Mouse (Mus musculus) lung, adult 2 months (tissue): ENCODE measurements around the gene Pprc1. TPM values are rescaled to one million over a fixed set of nuclear protein-coding genes. Genes with fewer than 3 reads are reported as not detected.
A peak's percentile ranks its signal among the peaks of the same experiment; 100 is the strongest.

ENCODE experiments used
- DNase-seq: peaks from one replicate; pipeline ENCODE4 v3.0.0; 2022
- H3K4me1 ChIP-seq: fragments of 200-500 bp; 2 replicates; pipeline ENCODE4 v1.6.1; 2011; ENCODE audit warnings: low read length; ENCODE audit not compliant: control insufficient read depth, insufficient read depth
- H3K4me3 ChIP-seq: fragments of 200-500 bp; replicated peaks from 2 replicates; pipeline ENCODE3; 2011; ENCODE audit warnings: low read depth, mild to moderate bottlenecking, control low read depth, low read length; ENCODE audit errors: extremely low read depth
- CTCF ChIP-seq: fragments of 200-500 bp; IDR thresholded peaks from 2 replicates; pipeline ENCODE4 v1.5.1; 2011; ENCODE audit warnings: mild to moderate bottlenecking, low read length, control low read depth; ENCODE audit not compliant: insufficient read depth
- POLR2A ChIP-seq: fragments of 200-500 bp; IDR thresholded peaks from 2 replicates; pipeline ENCODE4 v1.6.1; 2011; ENCODE audit warnings: low read depth, mild to moderate bottlenecking, control low read depth, low read length, borderline replicate concordance; ENCODE audit errors: extremely low read depth
- WGBS: fragments of 180-500 bp; shearing (Covaris S2); methylation state at CpG from one replicate; pipeline ENCODE4 v1.1.7; 2018; 5-methylcytosine and 5-hydroxymethylcytosine counted together
- polyA plus RNA-seq: library from polyadenylated mRNA; depleted of rRNA; stranded (reverse); fragments of >200 nt; gene quantifications from 2 replicates; pipeline ENCODE4 v1.2.3, GENCODE M21; 2012

Gene Pprc1
- polyA plus RNA-seq, 1 experiment = 19.3 TPM

- WGBS = 78% methylated on average over 2 of the region's 2 CpGs
- Histone ChIP-seq H3K4me3 (no peak overlapping the region), H3K4me1 (peaks cover 14% of the 10 kb centered on the region)
- no peak for TF ChIP-seq CTCF
- TF ChIP-seq POLR2A = no peak
- no peak for DNase-seq
Measured at GRCm38 (mm10) chr19:46047426-46047825, 2.7 kb downstream of the Pprc1 start.

DNA sequence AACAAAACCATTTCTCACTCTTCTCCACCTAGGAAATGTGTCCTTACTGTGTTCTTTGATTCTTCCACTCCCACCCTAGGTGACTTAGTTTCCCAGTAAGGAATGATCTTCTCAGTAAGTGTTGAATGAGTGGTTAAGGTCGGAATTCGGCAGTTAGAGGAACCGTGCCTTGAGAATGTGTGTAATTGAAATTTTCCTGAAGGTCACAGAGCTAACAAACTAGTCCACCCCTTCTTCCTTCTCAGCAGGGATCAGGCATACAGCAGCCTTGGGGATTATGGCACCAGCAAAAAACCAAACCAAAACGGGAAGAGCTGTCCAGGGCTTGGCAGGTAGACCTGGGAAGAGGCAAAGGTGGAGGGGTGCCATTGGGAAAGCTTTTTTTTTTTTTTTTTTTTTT, 4.4 kb downstream of the Pprc1 start:
- no peak for DNase-seq
- 63% methylated on average over 4 of the region's 4 CpGs for WGBS
- H3K4me3 ChIP-seq = no peak overlapping the region
- H3K4me1 ChIP-seq = no peaks in the 10 kb centered on the region
- no peak for TF ChIP-seq CTCF
- no peak for TF ChIP-seq POLR2A

- Histone ChIP-seq H3K4me3 (no peak overlapping the region), H3K4me1 (no peaks in the 10 kb centered on the region)
- TF ChIP-seq POLR2A = no peak
- 45% methylated on average over 2 of the region's 2 CpGs for WGBS
- DNase-seq = no peak
Measured at GRCm38 (mm10) chr19:46050462-46050861, 5.8 kb downstream of the Pprc1 start.

DNA sequence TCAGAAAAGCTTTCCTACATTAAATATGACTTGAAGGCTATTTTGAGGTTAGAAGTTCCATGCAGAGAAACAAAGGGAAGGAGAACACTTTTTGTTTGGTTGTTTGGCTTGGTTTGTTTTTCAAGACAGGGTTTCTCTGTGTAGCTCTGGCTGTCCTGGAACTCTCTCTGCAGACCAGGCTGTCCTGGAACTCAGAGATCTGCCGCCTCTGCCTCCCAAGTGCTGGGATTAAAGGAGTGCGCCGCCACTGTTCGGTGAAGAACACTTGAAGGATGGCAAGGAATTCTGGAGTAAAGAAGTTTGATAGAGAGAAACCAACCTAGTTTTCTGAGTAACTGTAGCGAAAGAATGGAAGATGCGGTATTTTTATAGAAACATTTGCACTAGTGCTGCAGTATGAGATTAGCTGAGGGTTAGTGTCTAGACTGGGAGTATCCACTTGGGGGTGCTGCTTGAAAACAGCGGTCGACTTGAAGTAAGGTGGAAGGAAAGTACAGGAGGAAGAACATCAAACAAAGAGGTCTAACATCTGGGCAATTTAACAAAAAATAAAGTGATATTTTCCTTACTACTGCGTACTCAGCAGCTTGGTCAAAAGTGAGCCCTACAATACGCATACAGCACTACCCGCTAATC, 11.2 kb downstream of the Pprc1 start:
- Histone ChIP-seq H3K4me3 (peak overlapping the region; percentile 69), H3K4me1 (peaks cover 5% of the 10 kb centered on the region; the same call in 1 of the 2 replicates)
- 3% methylated on average over 11 of the region's 11 CpGs for WGBS
- TF ChIP-seq CTCF (0 out of 2 replicates have a peak, but pooled peaks have one; percentile 10), POLR2A (no peak)
- DNase-seq = no peak

- peaks cover 5% of the 10 kb centered on the region; the same call in 1 of the 2 replicates for H3K4me1 ChIP-seq
- TF ChIP-seq CTCF = no peak
- TF ChIP-seq POLR2A = peak; percentile 21; the same call in 1 of the 2 replicates
- peak overlapping the region; percentile 70 for H3K4me3 ChIP-seq
- WGBS = under 1% methylated on average over 52 of the region's 52 CpGs
- peak; percentile 89 for DNase-seq
Measured at GRCm38 (mm10) chr19:46056388-46056946, 11.8 kb downstream of the Pprc1 start.

GRCm38 (mm10) chr19:46056947-46057607, 12.4 kb downstream of the Pprc1 start:
- Histone ChIP-seq H3K4me3 (peak overlapping the region; percentile 70), H3K4me1 (peaks cover 5% of the 10 kb centered on the region; the same call in 1 of the 2 replicates)
- TF ChIP-seq POLR2A (no peak), CTCF (0 out of 2 replicates have a peak, but pooled peaks have one; percentile 15)
- WGBS = 0% methylated on average over 33 of the region's 42 CpGs
- peak; percentile 74 for DNase-seq

- 93% methylated on average over 7 of the region's 7 CpGs for WGBS
- Histone ChIP-seq H3K4me1 (peaks cover 5% of the 10 kb centered on the region; the same call in 1 of the 2 replicates), H3K4me3 (no peak overlapping the region)
- TF ChIP-seq CTCF (no peak), POLR2A (no peak)
- DNase-seq = no peak
Measured at GRCm38 (mm10) chr19:46058466-46058865, 13.8 kb downstream of the Pprc1 start.

GRCm38 (mm10) chr19:46060845-46061244, 16.2 kb downstream of the Pprc1 start:
- TF ChIP-seq POLR2A (no peak), CTCF (no peak)
- 65% methylated on average over 6 of the region's 6 CpGs for WGBS
- Histone ChIP-seq H3K4me1 (peaks cover 5% of the 10 kb centered on the region; the same call in 1 of the 2 replicates), H3K4me3 (no peak overlapping the region)
- DNase-seq = no peak

DNA sequence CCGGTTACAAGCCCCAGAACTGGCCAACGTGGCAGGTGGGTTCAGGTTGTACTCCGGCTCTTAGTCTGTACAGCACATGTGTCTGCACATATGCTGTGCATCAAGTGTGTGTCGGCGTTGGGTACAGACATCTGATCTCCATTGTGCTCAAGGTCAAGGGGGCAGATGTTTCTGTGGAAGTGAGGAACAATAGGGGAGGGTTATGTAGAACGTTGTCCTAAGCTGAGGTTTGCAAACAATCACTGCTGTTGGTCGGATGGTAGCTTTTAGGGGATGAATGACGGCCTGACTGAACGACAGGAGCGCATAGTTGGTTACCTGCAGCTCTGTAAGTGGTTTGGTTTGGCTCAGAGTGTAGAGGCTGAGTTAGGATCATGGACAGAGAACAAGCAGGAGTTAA, 23.4 kb downstream of the Pprc1 start:
- no peak overlapping the region for H3K4me3 ChIP-seq
- WGBS = 79% methylated on average over 10 of the region's 10 CpGs
- TF ChIP-seq POLR2A (no peak), CTCF (no peak)
- no peak for DNase-seq
- no peaks in the 10 kb centered on the region for H3K4me1 ChIP-seq

DNA sequence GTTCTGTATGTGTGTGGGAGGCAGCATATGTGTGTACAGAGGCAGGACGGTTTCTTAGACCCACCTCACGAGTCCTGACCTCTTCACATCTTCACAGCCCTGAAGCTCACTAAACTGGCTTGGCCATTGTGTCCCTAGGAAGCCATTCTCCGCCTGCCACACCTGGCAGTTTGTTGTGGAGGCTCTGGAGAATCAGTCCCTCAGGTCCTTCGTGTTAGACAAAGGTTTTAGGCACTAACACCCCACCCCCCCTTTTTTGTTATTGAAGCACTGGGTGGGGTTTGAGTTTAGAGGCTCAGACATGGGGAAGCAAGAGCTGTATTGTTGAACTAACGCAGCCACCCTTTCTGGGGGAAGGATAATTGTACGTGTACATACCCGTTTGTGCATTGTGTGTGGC, 28.6 kb downstream of the Pprc1 start:
- H3K4me3 ChIP-seq = no peak overlapping the region
- no peak for DNase-seq
- TF ChIP-seq CTCF = no peak
- TF ChIP-seq POLR2A = no peak
- H3K4me1 ChIP-seq = peaks cover 5% of the 10 kb centered on the region; the same call in 1 of the 2 replicates
- WGBS = 83% methylated on average over 7 of the region's 7 CpGs
